Mouse (Mus musculus) cerebellum, adult (tissue): ENCODE data around the gene Chek2.
"Not testable (repeated sequence)": the region's sequence is repeated elsewhere in the genome, so short reads cannot be mapped to it uniquely, and the experiment has no call there.

Source experiments
- ATAC-seq: cut with Nextera tagmentation; 2 replicates; pipeline ENCODE4 v1.9.2; 2017; ENCODE audit warnings: mild to moderate bottlenecking, moderate library complexity, mixed read lengths; ENCODE audit not compliant: insufficient number of reproducible peaks, low FRiP score, low TSS enrichment

Chek2 gene

DNA sequence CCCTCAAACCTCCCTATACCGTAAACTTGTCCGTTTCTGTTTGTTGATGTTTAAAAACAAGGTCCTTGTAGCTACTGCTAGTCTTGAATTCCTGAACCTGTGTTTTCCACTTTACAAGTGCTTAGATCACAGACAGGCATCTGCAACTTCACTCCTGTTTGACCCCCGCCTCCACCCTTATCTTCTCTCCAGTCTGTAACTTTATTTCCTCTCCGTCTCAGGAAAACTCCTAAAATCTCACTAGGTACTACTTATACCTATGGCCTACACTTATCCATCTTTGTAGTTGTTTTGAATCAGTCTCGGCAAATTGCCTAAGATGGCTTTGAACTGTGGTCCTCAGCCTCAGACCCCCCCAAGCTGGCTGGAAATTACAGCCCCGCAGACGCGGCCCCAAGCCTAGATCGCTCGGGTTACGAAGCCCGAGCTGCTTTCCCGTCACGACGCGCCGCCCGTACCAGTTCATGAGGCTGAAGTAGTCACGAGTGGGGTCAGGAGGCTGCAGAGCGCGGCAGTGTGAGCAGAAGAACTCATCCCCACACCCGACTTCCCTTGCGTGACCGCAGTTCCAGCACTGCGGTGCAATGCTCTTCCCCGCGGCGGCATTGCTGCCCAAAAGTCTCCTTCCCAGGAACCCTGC lies 621 bp upstream of the Chek2 start:
- ATAC-seq, result no peak; the same call in 1 of the 2 replicates

DNA sequence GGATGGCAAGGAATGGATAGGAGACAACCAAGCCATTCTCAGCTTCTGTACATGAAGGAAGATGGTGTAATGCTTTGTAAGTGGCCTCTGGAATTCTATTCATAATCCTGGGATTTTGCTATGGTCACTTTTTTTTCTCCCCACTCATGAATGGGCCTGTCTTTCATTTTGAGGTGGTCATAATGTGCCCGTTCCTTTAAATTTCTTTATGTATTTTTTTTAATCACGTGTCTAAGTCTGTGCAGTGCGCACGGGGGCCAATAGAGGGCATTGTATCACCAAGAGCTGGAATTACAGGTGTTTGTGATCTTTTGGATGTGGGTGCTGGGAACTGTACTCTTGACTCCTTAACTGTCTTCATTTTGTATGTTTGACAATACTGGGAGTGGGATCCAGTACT lies 686 bp downstream of the Chek2 start:
- ATAC-seq, result no peak

DNA sequence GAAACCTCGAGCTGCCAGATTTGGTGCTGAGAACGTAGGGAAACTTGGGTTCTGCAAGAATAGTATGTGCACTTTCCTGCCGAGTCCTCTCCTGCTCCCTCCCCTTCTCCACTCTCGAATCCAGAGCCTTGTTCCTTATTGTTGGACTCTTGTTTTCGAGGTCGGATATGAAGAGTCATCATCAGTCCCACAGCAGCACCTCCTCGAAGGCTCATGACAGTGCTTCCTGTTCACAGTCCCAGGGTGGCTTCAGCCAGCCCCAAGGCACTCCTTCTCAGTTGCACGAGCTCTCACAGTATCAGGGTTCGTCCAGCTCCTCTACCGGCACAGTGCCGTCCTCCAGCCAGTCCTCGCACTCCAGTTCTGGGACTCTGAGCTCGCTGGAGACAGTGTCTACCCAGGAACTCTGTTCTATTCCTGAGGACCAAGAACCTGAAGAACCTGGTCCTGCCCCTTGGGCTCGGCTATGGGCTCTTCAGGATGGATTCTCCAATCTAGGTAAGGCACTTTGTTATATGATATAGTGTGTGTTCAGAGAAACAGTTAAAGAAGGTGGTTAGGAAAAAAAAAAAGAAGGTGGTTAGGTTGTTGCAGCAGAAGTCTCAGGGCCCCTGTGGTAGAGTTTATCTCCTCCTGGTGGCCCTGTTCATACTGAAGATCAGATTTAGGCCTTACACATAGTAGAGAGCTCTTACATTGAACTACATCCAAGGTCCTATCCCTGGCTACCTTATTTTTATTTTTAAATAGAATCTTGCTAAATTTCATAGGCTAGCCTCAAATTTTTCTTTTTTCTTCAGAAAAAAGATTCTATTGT lies 1.5 kb downstream of the Chek2 start:
- no peak for ATAC-seq

DNA sequence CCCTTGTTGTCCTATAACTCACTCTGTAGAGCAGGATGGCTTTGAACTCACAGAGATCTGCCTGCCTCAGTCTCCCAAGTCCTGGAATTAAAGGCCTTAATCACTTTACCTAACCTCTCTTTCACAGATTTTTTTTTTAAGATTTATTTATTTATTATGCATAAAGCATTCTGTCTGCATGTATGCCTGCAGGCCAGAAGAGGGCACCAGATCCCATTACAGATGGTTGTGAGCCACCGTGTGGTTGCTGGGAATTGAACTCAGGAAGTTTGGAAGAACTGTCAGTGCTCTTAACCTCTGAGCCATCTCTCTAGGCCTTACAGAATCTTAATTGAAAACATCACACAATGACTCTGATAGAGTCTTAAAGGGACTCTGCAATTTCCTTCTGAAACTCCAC lies 13.2 kb downstream of the Chek2 start:
- ATAC-seq, result no peak

DNA sequence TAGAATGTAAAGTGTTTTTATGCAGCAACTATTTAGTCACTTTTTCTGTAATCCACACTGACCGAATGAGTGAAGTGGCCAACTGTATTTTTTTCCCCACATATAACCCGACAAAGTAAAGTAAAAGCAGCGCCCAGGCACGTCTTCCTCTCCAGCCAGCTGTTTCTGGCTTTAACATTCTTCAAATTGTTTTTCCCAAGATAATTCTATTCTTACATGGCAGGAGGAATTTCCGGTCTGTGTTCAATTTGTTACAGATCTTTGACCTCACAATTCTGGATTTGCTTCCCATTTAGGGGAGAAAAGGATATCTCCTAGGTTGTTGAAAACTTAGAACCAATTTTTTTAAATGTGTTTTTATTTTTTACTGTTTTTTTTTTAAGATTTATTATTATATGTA lies 17.3 kb downstream of the Chek2 start:
- no peak for ATAC-seq

DNA sequence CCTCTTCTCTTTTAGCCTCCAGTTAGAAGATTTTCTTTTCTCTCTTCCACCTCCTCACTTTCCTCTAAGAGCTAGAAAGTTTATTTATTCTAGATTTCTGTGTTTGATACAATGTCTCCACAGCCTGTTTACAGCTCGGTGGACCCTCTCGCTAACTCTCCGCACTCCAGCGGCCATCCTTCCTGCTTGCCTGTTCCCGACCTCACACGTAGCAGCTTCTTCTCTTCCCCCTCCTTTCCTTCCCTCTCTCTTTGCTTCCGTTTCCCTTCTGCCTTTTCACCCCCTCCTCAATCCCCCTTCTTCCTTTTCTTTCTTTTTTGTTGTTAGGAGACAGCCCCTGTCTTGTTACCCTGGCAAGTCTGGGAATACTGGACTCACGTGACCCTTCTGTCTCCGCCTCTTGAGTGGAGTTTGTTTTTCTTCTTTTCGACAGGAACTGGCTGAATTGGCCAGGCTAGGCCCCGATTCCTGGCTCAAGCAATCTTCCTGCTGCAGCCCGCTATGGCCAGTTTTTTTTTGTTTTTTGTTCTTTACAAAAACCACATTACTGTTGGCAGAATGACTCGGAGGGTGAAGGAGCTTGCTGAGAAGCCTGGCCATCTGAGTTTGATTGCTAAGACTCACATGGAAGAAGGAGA lies 19.4 kb downstream of the Chek2 start:
- ATAC-seq, result no peak

DNA sequence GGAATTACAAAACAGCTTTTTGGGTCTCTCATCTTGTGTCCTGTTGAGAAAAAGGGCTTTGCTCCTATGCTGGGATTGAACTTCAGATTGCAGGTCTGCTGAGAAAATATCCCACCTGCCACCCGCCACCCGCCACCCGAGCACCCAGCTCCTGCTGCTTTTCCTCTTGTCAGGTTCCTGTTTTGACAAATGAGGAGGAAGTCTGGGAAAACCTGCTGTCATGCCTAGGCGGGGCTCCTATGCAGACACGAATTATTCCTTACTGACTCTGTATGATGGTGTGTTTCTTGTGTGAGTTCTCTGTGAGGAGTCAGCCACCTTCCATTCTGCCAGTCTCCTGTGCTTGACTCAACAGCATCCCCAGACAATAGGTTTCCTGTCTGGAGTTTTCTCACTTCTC lies 20.7 kb downstream of the Chek2 start:
- no peak for ATAC-seq

DNA sequence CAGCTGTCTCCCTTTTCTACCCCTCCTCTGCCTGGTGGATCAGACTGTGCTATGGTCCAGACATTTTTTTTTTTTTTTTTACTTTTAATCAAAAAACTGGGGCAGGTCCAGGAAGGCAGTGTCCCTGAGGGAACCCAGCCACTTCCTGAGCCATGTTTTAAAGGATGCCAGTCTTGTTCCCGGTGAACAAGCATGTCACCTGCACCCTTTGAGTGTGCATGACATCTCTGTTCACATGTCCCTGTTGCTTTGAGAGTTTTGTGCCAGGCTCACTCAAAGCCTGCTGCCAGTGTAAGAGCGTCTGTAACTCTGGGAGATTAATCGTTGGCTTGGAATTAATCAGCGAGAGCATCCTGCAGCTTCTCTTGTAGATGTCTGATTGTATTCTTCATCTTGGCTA lies 28.7 kb downstream of the Chek2 start:
- no peak for ATAC-seq

DNA sequence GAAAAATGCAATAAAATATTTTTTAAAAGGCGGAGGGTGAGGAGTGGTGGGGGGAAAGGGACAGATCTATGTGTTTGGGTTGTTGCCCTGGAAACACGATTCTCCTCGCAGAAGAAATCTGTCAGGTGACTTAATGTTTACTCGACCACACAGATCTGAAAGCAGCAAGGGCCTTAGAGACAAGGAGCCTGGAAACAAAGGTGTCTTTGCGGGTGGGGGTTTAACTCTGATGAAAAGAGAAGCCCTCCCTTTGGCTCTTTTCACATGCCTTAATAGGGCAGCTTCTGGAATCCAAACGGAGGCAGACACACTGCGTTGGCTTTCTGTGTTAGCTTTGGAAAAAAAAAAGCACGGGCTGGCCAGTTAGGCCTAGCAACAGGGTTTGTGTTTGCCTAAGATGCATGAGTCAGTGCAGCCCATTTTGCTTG lies 29.5 kb downstream of the Chek2 start:
- no peak for ATAC-seq

DNA sequence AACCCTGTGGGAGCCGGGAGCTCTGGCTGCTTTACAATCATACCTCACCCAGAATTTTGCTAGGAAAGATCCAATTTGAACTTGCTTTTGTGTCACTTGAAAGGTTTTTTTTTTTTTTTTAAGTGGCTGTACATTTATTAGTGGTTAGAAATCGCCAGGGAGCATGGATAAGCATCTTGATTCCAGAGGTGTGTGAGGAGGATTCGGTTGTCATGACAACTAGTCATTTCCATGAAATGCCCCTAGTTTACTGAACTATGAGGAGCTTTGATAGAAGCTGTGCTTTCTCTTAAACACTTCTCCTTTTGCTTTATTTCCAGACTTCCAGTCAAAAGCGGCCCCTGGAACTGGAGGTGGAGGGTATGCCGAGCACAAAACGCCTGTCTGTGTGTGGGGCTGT lies 33.4 kb downstream of the Chek2 start:
- ATAC-seq, result no peak

DNA sequence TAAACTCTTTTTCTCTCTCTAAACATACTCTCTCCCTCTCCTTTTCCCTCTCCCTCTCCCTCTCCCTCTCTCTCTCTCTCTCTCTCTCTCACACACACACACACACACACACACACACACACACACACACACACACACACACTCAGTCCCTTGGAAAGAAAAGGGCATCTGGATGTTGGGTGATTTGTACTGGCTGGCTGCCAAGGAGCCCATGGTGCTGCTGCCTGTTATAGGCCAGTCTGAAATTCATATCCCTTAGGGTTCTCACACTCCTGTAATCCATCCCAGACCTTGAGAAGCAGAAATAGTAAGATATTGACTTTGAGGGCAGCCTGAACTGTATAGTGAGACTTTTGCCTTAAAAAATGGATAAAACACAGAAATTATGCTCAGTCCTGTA lies 34.9 kb downstream of the Chek2 start:
- no peak for ATAC-seq

DNA sequence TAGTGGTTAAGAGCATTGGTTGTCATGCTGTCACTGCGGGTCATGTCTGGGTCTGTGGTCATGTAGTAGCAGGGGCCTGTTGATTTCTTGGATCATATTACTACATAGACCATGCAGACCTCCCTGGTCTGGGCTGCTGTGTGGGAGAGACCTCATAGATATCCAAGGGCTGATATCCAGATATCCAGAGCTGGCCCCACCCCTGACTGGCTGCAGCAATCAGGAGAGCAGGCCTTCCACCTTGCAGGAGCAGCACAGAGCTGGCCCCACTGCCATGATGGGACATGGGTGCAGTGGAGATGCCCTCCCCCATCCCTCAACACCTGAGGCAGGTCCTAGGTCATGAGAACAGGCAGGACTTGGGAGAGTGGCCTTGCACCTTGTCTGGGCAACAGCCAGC lies 35.5 kb downstream of the Chek2 start:
- ATAC-seq, result no peak

DNA sequence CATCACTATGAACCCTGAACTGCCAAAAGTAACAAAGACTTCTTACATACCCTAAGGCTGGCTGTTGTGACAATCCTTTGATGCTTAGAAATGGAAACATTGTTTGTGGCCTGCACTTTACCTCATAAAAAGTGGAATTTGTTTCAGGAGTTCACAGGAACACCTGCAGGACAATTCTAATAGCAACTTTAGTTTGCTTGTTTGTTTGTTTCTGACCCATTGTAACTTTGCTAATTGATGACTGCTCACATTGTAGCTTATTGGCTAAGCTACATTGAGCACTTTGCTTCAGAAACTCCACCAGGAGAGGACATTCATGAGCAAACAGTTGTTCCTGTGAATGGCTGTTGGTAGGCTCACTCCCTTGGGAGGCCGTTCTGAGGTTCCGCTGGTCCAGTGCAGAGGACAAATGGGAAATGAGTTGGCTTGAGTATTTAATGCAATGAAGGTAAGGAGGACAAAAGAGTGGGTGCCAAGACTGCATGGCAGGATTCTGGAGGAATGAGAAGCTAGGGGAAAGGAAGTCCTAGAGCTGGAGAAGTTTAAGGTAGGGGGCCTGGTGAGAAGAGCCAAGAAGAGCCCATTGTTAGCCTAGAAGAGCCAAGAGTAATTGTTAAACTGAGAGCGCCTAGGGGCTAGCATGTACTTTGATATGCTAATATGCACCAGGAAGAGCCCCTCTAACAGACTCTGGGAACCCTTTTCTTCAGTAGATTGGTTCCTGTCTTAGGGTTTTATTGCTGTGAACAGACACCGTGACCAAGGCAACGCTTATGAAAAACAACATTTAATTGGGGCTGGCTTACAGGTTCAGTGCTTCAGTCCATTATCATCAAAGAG lies 38.1 kb downstream of the Chek2 start:
- ATAC-seq, result no peak

DNA sequence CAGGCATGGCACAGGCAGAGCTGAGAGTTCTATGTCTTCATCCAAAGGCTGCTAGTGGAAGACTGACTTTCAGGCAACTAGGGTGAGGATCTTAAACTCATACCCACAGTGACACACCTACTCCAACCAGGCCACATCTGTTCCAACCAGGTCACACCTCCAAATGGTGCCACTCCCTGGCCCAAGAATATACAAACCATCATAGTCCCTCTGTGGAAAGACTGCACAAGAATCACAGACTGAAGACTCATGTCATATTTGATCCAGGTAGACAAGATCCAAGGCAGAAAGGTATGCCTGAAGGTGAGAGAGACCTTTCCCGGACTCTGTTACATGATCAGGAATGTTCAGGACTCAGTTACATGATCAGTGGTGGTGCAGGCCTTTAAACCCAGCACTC lies 38.7 kb downstream of the Chek2 start:
- not testable (repeated sequence) for ATAC-seq

DNA sequence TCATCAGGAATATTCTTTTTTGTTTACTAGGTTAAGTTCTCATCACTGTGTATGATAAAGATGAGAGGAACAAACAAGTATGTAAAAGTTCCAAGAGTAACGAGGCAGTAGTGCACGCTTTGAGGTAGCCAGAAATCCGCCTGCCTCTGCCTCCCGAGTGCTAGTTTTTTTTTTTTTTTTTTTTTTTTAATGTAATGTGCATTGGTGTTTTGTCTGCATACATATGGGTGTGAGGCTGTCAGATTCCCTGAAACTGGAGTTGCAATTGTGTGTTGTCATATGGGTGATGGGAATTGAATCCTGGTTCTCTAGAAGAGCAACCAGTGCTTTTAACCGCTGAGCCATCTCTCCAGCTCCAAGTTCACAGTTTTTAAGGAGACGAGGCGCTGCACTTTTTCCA lies 39.3 kb downstream of the Chek2 start:
- no peak for ATAC-seq

DNA sequence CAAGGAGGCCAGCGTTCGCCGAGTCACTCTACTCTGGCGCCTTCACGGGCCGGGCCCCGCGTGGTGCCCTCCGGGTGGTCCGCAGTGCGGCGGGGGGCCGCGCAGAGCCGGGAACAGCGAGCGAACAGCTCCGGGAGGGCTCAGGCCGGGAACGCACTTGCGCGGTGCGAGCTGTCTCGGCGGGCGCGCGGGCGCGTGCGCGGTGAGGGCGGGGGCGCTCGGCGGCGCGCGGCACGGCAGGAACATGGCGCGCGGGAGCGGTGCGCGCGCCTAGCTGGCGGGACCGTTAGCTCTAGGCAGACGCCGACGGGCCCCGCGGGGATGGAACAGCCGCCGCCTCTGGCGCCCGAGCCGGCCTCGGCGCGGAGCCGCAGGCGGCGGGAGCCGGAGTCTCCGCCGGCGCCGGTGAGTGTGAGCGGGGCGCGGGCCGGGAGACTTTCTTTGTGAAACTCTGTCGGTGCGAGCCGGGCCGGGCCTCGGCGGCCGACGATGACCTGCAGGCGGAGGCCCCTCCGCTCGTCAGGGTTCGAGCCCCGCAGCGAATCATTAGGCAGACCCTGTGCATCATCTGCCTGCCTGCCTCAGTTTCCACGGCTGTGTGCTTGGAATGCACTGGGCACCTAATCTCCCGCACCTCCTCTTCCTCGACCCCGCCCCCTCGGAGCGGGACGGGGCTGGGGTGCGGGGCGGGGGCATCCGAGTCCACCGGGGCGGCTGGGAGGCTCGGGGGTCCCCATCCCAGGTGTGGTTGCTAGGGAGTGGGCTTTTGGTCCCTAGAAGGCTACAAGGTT lies 40.0 kb downstream of the Chek2 start, which contains the start of gene Ttc28:
Gene Ttc28, plus strand, starts transcription at position 220 of the 791 bp plus-strand sequence.
- peak; percentile 86 for ATAC-seq

DNA sequence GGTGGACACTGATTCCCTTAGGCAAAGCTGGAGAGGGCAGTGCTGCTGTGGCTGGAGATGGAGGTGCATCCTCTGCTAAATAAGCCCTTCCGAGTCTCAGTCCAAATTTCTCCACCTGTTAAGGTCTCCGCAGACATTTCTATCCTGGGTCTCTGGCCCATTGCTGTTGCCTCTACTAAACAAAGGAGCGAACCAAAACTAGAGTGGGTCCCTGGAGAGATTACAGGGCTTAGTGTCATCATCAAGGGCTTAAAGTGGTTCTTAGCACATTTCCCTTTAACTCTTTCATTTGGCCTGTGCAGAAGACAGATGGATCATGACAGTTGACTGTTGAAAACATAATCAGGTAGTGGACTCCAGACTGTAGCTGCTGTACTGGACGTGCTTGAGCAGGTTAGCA lies 48.8 kb downstream of the Chek2 start:
- no peak for ATAC-seq

DNA sequence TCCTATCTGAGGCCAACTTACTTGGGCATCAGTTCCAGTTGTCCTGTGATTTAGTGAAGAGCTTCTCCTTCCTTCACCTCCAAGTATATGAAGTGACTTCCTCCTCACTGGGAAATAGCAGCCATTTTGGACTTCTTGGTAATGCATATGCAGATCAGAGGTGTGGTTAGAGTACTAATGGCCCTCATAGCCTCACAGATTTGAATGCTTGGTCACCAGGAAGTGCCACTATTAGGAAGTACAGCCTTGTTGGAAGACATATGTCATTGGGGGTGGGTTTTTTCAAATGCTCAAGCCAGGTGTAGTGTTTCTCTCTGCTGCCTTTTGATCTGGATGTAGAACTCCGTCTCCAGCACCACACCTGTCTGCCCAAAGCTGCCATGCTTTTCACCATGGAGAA lies 50.2 kb downstream of the Chek2 start:
- no peak for ATAC-seq

DNA sequence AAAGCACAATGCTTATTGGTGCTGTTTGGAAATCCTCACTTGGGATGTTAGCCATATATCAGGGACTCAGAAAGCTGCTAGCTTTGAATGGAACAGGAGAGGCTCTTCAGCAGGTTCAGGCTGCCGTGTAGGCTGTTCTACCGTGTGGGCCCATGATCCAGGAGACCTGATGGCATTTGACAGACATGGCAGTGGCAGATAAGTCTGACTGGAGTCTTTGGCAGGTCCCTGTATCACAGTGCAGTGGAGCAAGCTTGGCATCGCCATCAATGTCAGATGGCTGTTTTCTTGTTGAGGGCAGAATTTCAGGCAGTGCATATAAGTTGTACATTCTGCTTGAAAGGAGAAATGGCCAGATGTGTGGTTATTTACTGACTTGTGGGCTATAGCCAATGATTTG lies 50.8 kb downstream of the Chek2 start:
- ATAC-seq, result no peak
